Mouse (Mus musculus) thymus, adult 18-20 months (tissue): ENCODE data around the gene Ubc.
"Not testable (repeated sequence)": the region's sequence is repeated elsewhere in the genome, so short reads cannot be mapped to it uniquely, and the experiment has no call there.

Source experiments
- DNase-seq, 2 experiments: peaks; one replicate each; pipeline ENCODE4 v3.0.0; 2022; ENCODE audit warnings: mixed read lengths in 2 of 2

Gene Ubc

GRCm38 (mm10) chr5:125389579-125390441 is at the start of gene Ubc:
Gene Ubc, minus strand, starts transcription at chr5:125390202.
- DNase-seq: peak; percentile 66 to 75

GRCm38 (mm10) chr5:125434347-125434746 is 44.3 kb upstream of the Ubc start:
- not testable (repeated sequence) for DNase-seq

GRCm38 (mm10) chr5:125433793-125434337 is 43.9 kb upstream of the Ubc start, which contains the start of gene Dhx37:
Gene Dhx37, minus strand, starts transcription at chr5:125434121.
- peak; percentile 84 to 88 for DNase-seq

- not testable (repeated sequence) for DNase-seq
Measured at GRCm38 (mm10) chr5:125432324-125432723, 42.3 kb upstream of the Ubc start.

- no peak for DNase-seq
Measured at GRCm38 (mm10) chr5:125426343-125426742, 36.3 kb upstream of the Ubc start.

GRCm38 (mm10) chr5:125425698-125426276 is 35.8 kb upstream of the Ubc start:
- DNase-seq: no peak

- DNase-seq: no peak
Measured at GRCm38 (mm10) chr5:125419124-125419523, 29.1 kb upstream of the Ubc start.

- DNase-seq: no peak
Measured at GRCm38 (mm10) chr5:125418636-125419035, 28.6 kb upstream of the Ubc start.

GRCm38 (mm10) chr5:125416183-125416582 is 26.2 kb upstream of the Ubc start:
- DNase-seq: no peak

GRCm38 (mm10) chr5:125413763-125414162 is 23.8 kb upstream of the Ubc start:
- DNase-seq: no peak

GRCm38 (mm10) chr5:125412536-125412935 is 22.5 kb upstream of the Ubc start:
- not testable (repeated sequence) for DNase-seq

- peak; percentile 30 to 60 for DNase-seq
Measured at GRCm38 (mm10) chr5:125411972-125412530, 22.0 kb upstream of the Ubc start.

GRCm38 (mm10) chr5:125409348-125410090 is 19.5 kb upstream of the Ubc start:
- no peak for DNase-seq

GRCm38 (mm10) chr5:125408842-125409241 is 18.8 kb upstream of the Ubc start:
- DNase-seq: peak; percentile 56 to 74

GRCm38 (mm10) chr5:125407910-125408575 is 18.0 kb upstream of the Ubc start:
- no peak for DNase-seq

- no peak for DNase-seq
Measured at GRCm38 (mm10) chr5:125407020-125407830, 17.2 kb upstream of the Ubc start.

- DNase-seq: peak; percentile 48 to 67
Measured at GRCm38 (mm10) chr5:125406322-125407016, 16.5 kb upstream of the Ubc start.

- peak; percentile 50 to 72 for DNase-seq
Measured at GRCm38 (mm10) chr5:125405546-125406248, 15.7 kb upstream of the Ubc start.

GRCm38 (mm10) chr5:125404903-125405545 is 15.0 kb upstream of the Ubc start:
- peak in 1 of 2 experiments; percentile 36 for DNase-seq
